Mouse (Mus musculus) liver, embryonic 14.5 days (tissue): ENCODE results near the gene Slc1a1. TPM values are rescaled to one million over a fixed set of nuclear protein-coding genes. Genes with fewer than 3 reads are reported as not detected.

Experiments
- ATAC-seq: fragments of 200-750 bp; cut with Nextera tagmentation; 2 replicates; pipeline ENCODE4 v1.8.0; 2017; ENCODE audit warnings: moderate number of reproducible peaks, mild to moderate bottlenecking, moderate library complexity; ENCODE audit not compliant: insufficient read depth
- DNase-seq, 3 experiments: peaks; one replicate each; pipeline ENCODE4 v3.0.0-alpha.2; 2012 to 2013; ENCODE audit warnings: low read depth in 3 of 3, low spot score in 3 of 3
- H3K27ac ChIP-seq: fragments of 300-500 bp; sonication (generic); 2 replicates; pipeline ENCODE4 v1.5.1; 2014; ENCODE audit warnings: moderate library complexity, mild to moderate bottlenecking, control low read depth, inconsistent platforms
- H3K27me3 ChIP-seq: fragments of 300-500 bp; sonication (generic); 2 replicates; pipeline ENCODE4 v1.6.1; 2014; ENCODE audit warnings: mild to moderate bottlenecking, low read length, moderate library complexity; ENCODE audit not compliant: control insufficient read depth, insufficient read depth
- H3K36me3 ChIP-seq: fragments of 300-500 bp; sonication (generic); replicated peaks from 2 replicates; pipeline ENCODE4 v1.6.1; 2014; ENCODE audit warnings: low read depth; ENCODE audit not compliant: control insufficient read depth, insufficient read depth
- H3K4me1 ChIP-seq, 2 experiments: fragments of 200-500 bp in 1 of 2; fragments of 300-500 bp in 1 of 2; sonication (generic) in 1 of 2; replicated peaks; 2 replicates each; pipeline ENCODE4 v1.6.1; 2012 to 2014; ENCODE audit warnings: antibody characterized with exemption in 1 of 2, inconsistent platforms in 1 of 2, low read length in 1 of 2; ENCODE audit not compliant: control insufficient read depth in 2 of 2, insufficient read depth in 2 of 2
- H3K4me2 ChIP-seq: fragments of 300-500 bp; sonication (generic); 2 replicates; pipeline ENCODE4 v1.6.1; 2014; ENCODE audit warnings: low read depth, mild to moderate bottlenecking, control low read depth, moderate library complexity
- H3K4me3 ChIP-seq, 2 experiments: fragments of 200-500 bp in 1 of 2; fragments of 300-500 bp in 1 of 2; sonication (generic) in 1 of 2; 2 replicates each; pipeline ENCODE4 v1.5.1; 2012 to 2014; ENCODE audit warnings: low read depth in 2 of 2, low read length in 2 of 2, mild to moderate bottlenecking in 2 of 2, control low read depth in 1 of 2, inconsistent platforms in 1 of 2, moderate library complexity in 1 of 2; ENCODE audit not compliant: insufficient read depth in 1 of 2
- H3K9ac ChIP-seq: fragments of 300-500 bp; sonication (generic); replicated peaks from 2 replicates; pipeline ENCODE4 v1.6.1; 2014; ENCODE audit warnings: mild to moderate bottlenecking, control low read depth, moderate library complexity
- H3K9me3 ChIP-seq: fragments of 300-500 bp; sonication (generic); 2 replicates; pipeline ENCODE4 v1.6.1; 2016; ENCODE audit warnings: low read length, mixed read lengths; ENCODE audit not compliant: control insufficient read depth
- CTCF ChIP-seq: IDR thresholded peaks from 2 replicates; pipeline ENCODE4 v1.5.1; 2016; ENCODE audit warnings: antibody characterized with exemption, low read depth, control low read depth
- EP300 ChIP-seq: IDR thresholded peaks from 2 replicates; pipeline ENCODE4 v1.6.1; 2016; ENCODE audit warnings: antibody characterized with exemption, low read depth
- WGBS: fragments of 180-500 bp; shearing (Covaris S2); extraction: QIAGEN DNeasy Blood & Tissue Kit; methylation state at CpG from one replicate; pipeline ENCODE4 v1.1.7; 2014; ENCODE audit not compliant: insufficient replicate concordance; 5-methylcytosine and 5-hydroxymethylcytosine counted together
- polyA plus RNA-seq, 2 experiments: library from polyadenylated mRNA; depleted of rRNA in 1 of 2; stranded (reverse) in 1 of 2; unstranded in 1 of 2; fragments of >200 nt; fragmentation: Nextera tagmentation in 1 of 2; extraction: Ambion mirVana in 1 of 2; gene quantifications; 2 replicates each; pipeline versions ENCODE4 v1.2.1 to v1.2.3; 2012 to 2014

Gene Slc1a1
- polyA plus RNA-seq, 2 experiments, result not detected

DNA sequence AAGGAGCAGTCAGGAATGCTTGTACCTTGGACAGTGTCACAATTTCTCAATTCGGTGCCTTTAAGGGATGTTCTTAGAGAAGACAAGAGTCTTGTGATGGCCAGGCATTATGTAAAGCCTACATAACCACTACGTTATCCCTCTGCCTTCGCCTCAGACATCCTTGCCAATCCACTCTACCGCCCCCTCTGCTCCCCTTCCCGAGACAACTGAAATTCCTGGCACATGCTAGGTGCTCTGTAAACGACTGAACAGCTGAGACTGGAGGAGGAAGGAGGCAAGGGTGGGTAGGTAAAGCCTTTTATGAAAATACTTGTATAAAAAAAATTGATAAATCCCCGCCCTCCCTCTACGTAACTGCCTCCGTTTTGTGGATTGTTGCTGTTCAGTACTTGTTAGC lies 73.8 kb downstream of the Slc1a1 start:
- Histone ChIP-seq H3K4me3 (no peak overlapping the region), H3K9me3 (no peaks in the 10 kb centered on the region), H3K36me3 (no peaks in the 10 kb centered on the region), H3K27me3 (no peaks in the 10 kb centered on the region), H3K4me2 (no peak overlapping the region), H3K4me1 (no peaks in the 10 kb centered on the region), H3K9ac (no peak overlapping the region), H3K27ac (no peak overlapping the region)
- TF ChIP-seq EP300 (no peak), CTCF (no peak)
- ATAC-seq (no peak), DNase-seq (no peak)
- WGBS, result 59% methylated on average over 9 of the region's 9 CpGs

DNA sequence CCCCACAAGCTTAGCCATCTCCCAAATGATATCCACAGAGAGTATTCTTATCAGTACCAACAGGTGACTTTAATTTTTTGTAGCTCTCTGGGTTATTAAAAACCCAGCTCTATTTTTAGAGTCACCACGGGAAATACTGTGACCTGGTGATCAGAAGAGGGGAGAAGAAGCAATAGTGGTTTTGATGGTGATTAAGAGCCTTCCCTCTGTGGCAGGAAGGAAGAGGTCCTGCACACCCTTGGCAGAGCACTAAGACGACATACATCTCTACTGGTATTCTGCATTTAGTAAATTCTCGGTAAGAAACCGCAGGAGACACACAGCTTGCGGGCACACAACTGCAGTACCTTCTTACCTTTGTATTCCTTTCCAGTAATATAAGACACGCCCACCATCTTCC lies 79.7 kb downstream of the Slc1a1 start:
- peaks cover 0 to 7% of the 10 kb centered on the region in 2 experiments; a peak in 1 of 4 replicates for H3K4me1 ChIP-seq
- no peak for TF ChIP-seq EP300
- no peak for TF ChIP-seq CTCF
- WGBS, result 12% methylated on average over 6 of the region's 6 CpGs
- H3K36me3 ChIP-seq, result no peaks in the 10 kb centered on the region
- no peak overlapping the region for H3K4me3 ChIP-seq
- no peak overlapping the region for H3K9ac ChIP-seq
- ATAC-seq (no peak), DNase-seq (no peak)
- H3K27ac ChIP-seq, result no peak overlapping the region
- H3K27me3 ChIP-seq, result no peaks in the 10 kb centered on the region
- no peaks in the 10 kb centered on the region for H3K9me3 ChIP-seq
- no peak overlapping the region for H3K4me2 ChIP-seq

DNA sequence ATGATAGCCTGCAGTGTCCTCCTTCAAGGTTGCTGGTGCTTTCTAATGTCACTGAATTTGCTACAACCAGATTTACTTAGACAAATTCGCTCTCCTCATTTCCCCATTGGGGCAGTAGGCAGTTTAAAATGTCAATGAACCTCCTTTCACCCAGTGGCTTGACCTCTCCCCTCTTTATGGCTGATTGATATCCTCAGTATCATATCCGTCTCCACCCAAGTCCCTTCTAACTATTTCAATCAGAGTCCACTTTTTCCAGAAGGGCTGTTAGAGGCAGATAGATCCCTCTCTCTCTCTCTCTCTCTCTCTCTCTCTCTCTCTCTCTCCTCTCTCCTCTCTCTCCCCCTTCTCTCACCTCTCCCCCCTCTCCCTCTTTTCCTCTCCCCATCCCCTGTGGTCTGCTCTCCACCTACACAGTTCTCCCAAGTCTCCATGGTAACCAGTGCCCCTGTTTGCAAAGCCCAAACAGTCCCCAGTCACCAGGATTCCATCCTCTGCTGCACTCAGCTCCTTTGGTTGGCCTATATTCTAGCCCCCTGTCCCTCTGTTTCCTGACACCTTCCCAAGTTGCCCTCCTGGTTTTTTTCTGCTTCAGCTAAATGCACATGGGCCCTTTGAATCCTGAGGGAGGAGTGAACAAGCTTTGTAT lies 80.9 kb downstream of the Slc1a1 start:
- WGBS, result 52% methylated on average over 2 of the region's 2 CpGs
- Histone ChIP-seq H3K4me2 (no peak overlapping the region), H3K4me1 (peaks cover 0 to 7% of the 10 kb centered on the region in 2 experiments; a peak in 1 of 4 replicates), H3K27ac (no peak overlapping the region), H3K9ac (no peak overlapping the region), H3K36me3 (no peaks in the 10 kb centered on the region), H3K27me3 (no peaks in the 10 kb centered on the region), H3K9me3 (no peaks in the 10 kb centered on the region), H3K4me3 (no peak overlapping the region)
- ATAC-seq (no peak), DNase-seq (peak in 1 of 3 experiments; percentile 13)
- TF ChIP-seq EP300 (no peak), CTCF (no peak)

DNA sequence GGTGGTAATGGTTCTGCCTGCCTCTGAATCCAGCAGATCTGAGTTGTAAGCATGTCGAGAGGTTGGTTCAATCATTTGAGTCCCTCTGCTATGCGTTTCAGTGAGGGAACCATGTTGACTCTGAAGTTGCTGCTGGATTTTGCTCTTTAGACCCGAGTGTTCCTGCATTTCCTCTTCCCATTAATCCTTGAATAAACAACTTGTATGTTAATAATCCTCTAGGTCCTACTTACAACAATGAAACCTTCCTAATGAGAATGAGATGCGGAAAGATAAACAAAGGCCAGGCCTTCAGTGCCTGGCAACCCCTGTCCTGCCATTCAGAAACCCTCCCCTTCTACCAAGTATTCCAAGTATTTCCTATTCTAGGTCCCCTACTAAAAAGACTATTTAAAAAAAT lies 81.6 kb downstream of the Slc1a1 start:
- no peak overlapping the region for H3K27ac ChIP-seq
- no peak overlapping the region for H3K9ac ChIP-seq
- peaks cover 0 to 7% of the 10 kb centered on the region in 2 experiments; a peak in 1 of 4 replicates for H3K4me1 ChIP-seq
- TF ChIP-seq EP300, result no peak
- no peak for TF ChIP-seq CTCF
- H3K4me2 ChIP-seq, result no peak overlapping the region
- DNase-seq (no peak), ATAC-seq (no peak)
- no peak overlapping the region for H3K4me3 ChIP-seq
- WGBS, result 48% methylated on average over 4 of the region's 4 CpGs
- H3K36me3 ChIP-seq, result no peaks in the 10 kb centered on the region
- no peaks in the 10 kb centered on the region for H3K27me3 ChIP-seq
- H3K9me3 ChIP-seq, result no peaks in the 10 kb centered on the region

DNA sequence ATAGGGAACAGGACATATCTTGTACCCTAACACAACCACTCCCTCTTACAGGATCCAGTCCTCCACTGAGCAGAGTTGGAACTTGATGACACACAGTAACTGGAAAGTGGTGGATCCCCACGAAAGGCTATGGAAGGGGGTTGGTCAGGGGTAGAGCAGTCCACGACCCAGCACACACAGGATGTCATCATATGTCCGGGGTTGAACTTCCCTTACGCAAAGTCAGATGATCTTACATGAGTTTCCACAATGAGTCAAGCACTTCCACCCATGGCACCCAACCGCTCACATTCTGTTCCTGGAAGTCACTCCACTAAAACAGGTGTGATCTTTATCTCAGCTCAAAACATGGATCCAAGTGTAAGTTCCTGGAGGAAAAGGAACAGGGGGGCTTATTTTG lies 83.0 kb downstream of the Slc1a1 start:
- Histone ChIP-seq H3K4me3 (no peak overlapping the region), H3K4me1 (peaks cover 0 to 7% of the 10 kb centered on the region in 2 experiments; a peak in 1 of 4 replicates), H3K9ac (no peak overlapping the region), H3K9me3 (no peaks in the 10 kb centered on the region), H3K27ac (no peak overlapping the region), H3K27me3 (no peaks in the 10 kb centered on the region), H3K36me3 (no peaks in the 10 kb centered on the region), H3K4me2 (no peak overlapping the region)
- TF ChIP-seq EP300 (no peak), CTCF (no peak)
- ATAC-seq (no peak), DNase-seq (no peak)
- 41% methylated on average over 5 of the region's 5 CpGs for WGBS
